Comparison of ENCODE assay signal across 11 mouse cellular contexts in genomic region chr1:153320121-153320520, GRCm38 (mm10). TPM values are rescaled to one million over a fixed set of nuclear protein-coding genes. Genes with fewer than 3 reads are reported as not detected.
DNase-seq lines count a peak whose midpoint lies in the region; ATAC-seq and TF ChIP-seq lines count a peak whose summit lies in the region.
"Had no signal": no experiment of that assay in that cellular context is flagged by ENCODE, and none has a peak within 500 bp of the region (broad histone marks: within the 10 kb centered on the region; RNA-seq: fewer than 3 reads in every experiment).

No protein-coding gene starts in this region.

- H3K27ac ChIP-seq in limb, embryonic 13.5 days = 0 out of 2 replicates have a peak overlapping the region, but pooled peaks have one; percentile 6
- H3K27ac ChIP-seq in limb, embryonic 10.5 days = no peak overlapping the region
- H3K27ac ChIP-seq in ES-E14 (ENCODE audit: insufficient read depth, low read depth, low read length, poor library complexity, severe bottlenecking) = peak overlapping the region; percentile 40; the same call in 1 of the 2 replicates
- H3K27ac ChIP-seq in heart, embryonic 16.5 days (ENCODE audit: low read length) = peak overlapping the region; percentile 77
- H3K27ac ChIP-seq: hindbrain, embryonic 13.5 days; neural tube, embryonic 13.5 days had no signal

- no peak for ATAC-seq in limb, embryonic 13.5 days (ENCODE audit: low FRiP score, low read depth)
- peak; percentile 56; the same call in 1 of the 2 replicates for ATAC-seq in heart, embryonic 16.5 days (replicated peaks; ENCODE audit: extremely low read depth, insufficient read depth, low FRiP score)
- ATAC-seq: forebrain, embryonic 16.5 days had no signal

- no peaks in the 10 kb centered on the region for H3K27me3 ChIP-seq in limb, embryonic 13.5 days
- H3K27me3 ChIP-seq in limb, embryonic 10.5 days (ENCODE audit: low read depth, poor library complexity, severe bottlenecking) = no peaks in the 10 kb centered on the region
- H3K27me3 ChIP-seq in heart, embryonic 16.5 days (ENCODE audit: control insufficient read depth, insufficient read depth, low read length) = no peaks in the 10 kb centered on the region
- H3K27me3 ChIP-seq: hindbrain, embryonic 13.5 days; neural tube, embryonic 13.5 days had no signal

- no peak overlapping the region for H3K4me3 ChIP-seq in limb, embryonic 13.5 days
- H3K4me3 ChIP-seq in limb, embryonic 10.5 days = no peak overlapping the region
- H3K4me3 ChIP-seq in ES-E14 (ENCODE audit: insufficient read depth in 1 of 2, low read depth in 1 of 2, low read length in 2 of 2, poor library complexity in 1 of 2, severe bottlenecking in 1 of 2) = no peak overlapping the region
- no peak overlapping the region for H3K4me3 ChIP-seq in heart, embryonic 16.5 days (ENCODE audit: low read length)
- H3K4me3 ChIP-seq: hindbrain, embryonic 13.5 days; neural tube, embryonic 13.5 days had no signal

- H3K4me2 ChIP-seq in limb, embryonic 13.5 days (replicated peaks) = no peak overlapping the region
- H3K4me2 ChIP-seq in heart, embryonic 16.5 days (ENCODE audit: low read depth, low read length) = peak overlapping the region; percentile 44
- H3K4me2 ChIP-seq: hindbrain, embryonic 13.5 days; neural tube, embryonic 13.5 days had no signal

- 65% methylated on average over 4 of the region's 4 CpGs for WGBS in limb, embryonic 13.5 days
- WGBS in limb, embryonic 10.5 days = 58% methylated on average over 4 of the region's 4 CpGs
- 35% methylated on average over 4 of the region's 4 CpGs for WGBS in heart, embryonic 16.5 days

- H3K36me3 ChIP-seq in limb, embryonic 13.5 days = 0 out of 2 replicates have a peak, but pooled peaks cover 3% of the 10 kb centered on the region
- peaks cover 15% of the 10 kb centered on the region for H3K36me3 ChIP-seq in limb, embryonic 10.5 days
- H3K36me3 ChIP-seq in ES-E14 (ENCODE audit: control insufficient read depth, insufficient read depth, low read length, poor library complexity, severe bottlenecking) = peaks cover 2% of the 10 kb centered on the region; the same call in 1 of the 2 replicates
- H3K36me3 ChIP-seq in heart, embryonic 16.5 days (ENCODE audit: control insufficient read depth, insufficient read depth) = peaks cover 7% of the 10 kb centered on the region; the same call in 1 of the 2 replicates

- in situ Hi-C loops in ES-E14 (cut with MboI; ENCODE audit: low sequenced_read_pairs in 2 of 2, unreplicated experiment in 2 of 2) = no loop called here

- intact Hi-C loops in left cerebral cortex, postnatal 4 days (cut with DNase I) = no loop called here

- peaks cover 33% of the 10 kb centered on the region for H3K4me1 ChIP-seq in limb, embryonic 13.5 days
- H3K4me1 ChIP-seq in limb, embryonic 10.5 days = peaks cover 20% of the 10 kb centered on the region
- peaks cover 17 to 23% of the 10 kb centered on the region in 2 experiments for H3K4me1 ChIP-seq in ES-E14 (ENCODE audit: control insufficient read depth in 2 of 2, insufficient read depth in 2 of 2, low read length in 2 of 2, poor library complexity in 1 of 2)
- H3K4me1 ChIP-seq in heart, embryonic 16.5 days (ENCODE audit: control insufficient read depth, insufficient read depth, low read length) = peaks cover 64% of the 10 kb centered on the region

- H3K9ac ChIP-seq in limb, embryonic 13.5 days = no peak overlapping the region
- H3K9ac ChIP-seq in ES-E14 (ENCODE audit: insufficient read depth, low read depth, low read length, poor library complexity, severe bottlenecking) = no peak overlapping the region
- peak overlapping the region; percentile 40; the same call in 1 of the 2 replicates for H3K9ac ChIP-seq in heart, embryonic 16.5 days (ENCODE audit: low read length)
- H3K9ac ChIP-seq: hindbrain, embryonic 13.5 days; neural tube, embryonic 13.5 days had no signal

- H3K9me3 ChIP-seq in limb, embryonic 13.5 days = no peaks in the 10 kb centered on the region
- no peaks in the 10 kb centered on the region for H3K9me3 ChIP-seq in limb, embryonic 10.5 days (replicated peaks)
- H3K9me3 ChIP-seq in ES-E14 (ENCODE audit: control insufficient read depth, insufficient read depth, low read depth, low read length) = no peaks in the 10 kb centered on the region
- H3K9me3 ChIP-seq in heart, embryonic 16.5 days (replicated peaks; ENCODE audit: control insufficient read depth, low read length) = no peaks in the 10 kb centered on the region
- H3K9me3 ChIP-seq: hindbrain, embryonic 13.5 days; neural tube, embryonic 13.5 days had no signal

- DNase-seq in limb, embryonic 10.5 days (ENCODE audit: low spot score) = no peak
- no peak for DNase-seq in ES-E14 (ENCODE audit: low read depth, low spot score)
- DNase-seq in thymus, adult 18-20 months = peak; percentile 21 to 68
- no peak for DNase-seq in left cerebral cortex, postnatal 4 days
- DNase-seq in left cerebral cortex, adult 9 months (ENCODE audit: low spot score in 2 of 2) = no peak
- DNase-seq: lung, postnatal 36 days had no signal

TF ChIP-seq in ES-E14, 5 proteins besides CTCF, POLR2A, EP300 and RAD21:
- TF ChIP-seq ZNF384 (IDR thresholded peaks at IDR 0.05; ENCODE audit: low read depth, low read length) (no peak), CHD2 (IDR thresholded peaks at IDR 0.05; ENCODE audit: low read depth, low read length) (no peak), MAFK (IDR thresholded peaks at IDR 0.05; ENCODE audit: insufficient read depth, low read depth, low read length) (no peak), ZC3H11A (IDR thresholded peaks at IDR 0.05; ENCODE audit: borderline replicate concordance, low read depth, low read length) (no peak), HCFC1 (IDR thresholded peaks at IDR 0.05; ENCODE audit: borderline replicate concordance, insufficient read depth, low read length) (no peak)

RNA-seq across cellular contexts. Expression of gene Lamc1, which starts 12.5 kb away (rescaled TPM):
- 31.7 and 35.5 TPM in 2 replicates for polyA plus RNA-seq in limb, embryonic 13.5 days (2015; fragmentation: Nextera tagmentation; extraction: Ambion mirVana)
- polyA plus RNA-seq in limb, embryonic 10.5 days (2016; fragmentation: Nextera tagmentation; extraction: Ambion mirVana) = 25.4 and 25.6 TPM in 2 replicates
- total RNA-seq in ES-E14 (2012; rRNA removed) = 313 and 410 TPM in 2 replicates
- 73.8 and 85.3 TPM in 2 replicates for polyA plus RNA-seq in heart, embryonic 16.5 days (2015; fragmentation: Nextera tagmentation; extraction: Ambion mirVana)
- total RNA-seq in left cerebral cortex, postnatal 4 days (2021) = 10 to 100 TPM; 41.9 to 46.2 TPM

Comparison
In these comparisons a context has a peak if more than half of its experiments do, and no peak if none do; other contexts are left out.
1. DNase-seq: peak in thymus, adult 18-20 months (2 of 2); none in limb, embryonic 10.5 days (single experiment), ES-E14 (single experiment), left cerebral cortex, postnatal 4 days (single experiment) and left cerebral cortex, adult 9 months (0 of 2).